Mouse (Mus musculus): ENCODE measurements around the gene Slc23a2. TPM values are rescaled to one million over a fixed set of nuclear protein-coding genes. Genes with fewer than 3 reads are reported as not detected.

The Slc23a2 gene
- polyA plus RNA-seq, 1 experiment from 2014 or later, result 8.7 TPM

- H3K4me1 ChIP-seq, result peaks cover 17% of the 10 kb centered on the region
- WGBS, result 13% methylated on average over 3 of the region's 3 CpGs
Observed at GRCm38 (mm10) chr2:132049921-132050320, 95.0 kb downstream of the Slc23a2 start.

GRCm38 (mm10) chr2:132049491-132049890 is 95.4 kb downstream of the Slc23a2 start:
- no peaks in the 10 kb centered on the region for H3K9me3 ChIP-seq
- WGBS, result 67% methylated on average over 3 of the region's 3 CpGs
- peaks cover 12% of the 10 kb centered on the region; the same call in 1 of the 2 replicates for H3K4me1 ChIP-seq
- H3K27ac ChIP-seq, result no peak overlapping the region
- DNase-seq (ENCODE audit: low spot score), result peak; percentile 56
- peaks cover 8% of the 10 kb centered on the region; the same call in 1 of the 2 replicates for H3K36me3 ChIP-seq
- H3K27me3 ChIP-seq (ENCODE audit: insufficient read depth, poor library complexity, severe bottlenecking), result no peaks in the 10 kb centered on the region
- H3K4me3 ChIP-seq, result no peak overlapping the region

More at GRCm38 (mm10) chr2:132049921-132050320, 95.0 kb downstream of the Slc23a2 start:
- peaks cover 9% of the 10 kb centered on the region; the same call in 1 of the 2 replicates for H3K36me3 ChIP-seq
- no peaks in the 10 kb centered on the region for H3K9me3 ChIP-seq
- H3K4me3 ChIP-seq, result no peak overlapping the region
- no peaks in the 10 kb centered on the region for H3K27me3 ChIP-seq (ENCODE audit: insufficient read depth, poor library complexity, severe bottlenecking)
- H3K27ac ChIP-seq, result no peak overlapping the region
- no peak for DNase-seq (ENCODE audit: low spot score)

- no peaks in the 10 kb centered on the region for H3K27me3 ChIP-seq (ENCODE audit: insufficient read depth, poor library complexity, severe bottlenecking)
- peaks cover 20% of the 10 kb centered on the region for H3K4me1 ChIP-seq
- no peak overlapping the region for H3K27ac ChIP-seq
- DNase-seq (ENCODE audit: low spot score), result peak; percentile 58
- H3K36me3 ChIP-seq, result 0 out of 2 replicates have a peak, but pooled peaks cover 4% of the 10 kb centered on the region
- WGBS, result 66% methylated on average over 11 of the region's 11 CpGs
- H3K4me3 ChIP-seq, result no peak overlapping the region
- no peaks in the 10 kb centered on the region for H3K9me3 ChIP-seq
Observed at GRCm38 (mm10) chr2:132048143-132048772, 96.7 kb downstream of the Slc23a2 start.

GRCm38 (mm10) chr2:132047364-132047763 is 97.5 kb downstream of the Slc23a2 start:
- H3K4me3 ChIP-seq, result no peak overlapping the region
- no peaks in the 10 kb centered on the region for H3K36me3 ChIP-seq
- H3K27ac ChIP-seq, result no peak overlapping the region
- H3K4me1 ChIP-seq, result peaks cover 22% of the 10 kb centered on the region
- H3K27me3 ChIP-seq (ENCODE audit: insufficient read depth, poor library complexity, severe bottlenecking), result no peaks in the 10 kb centered on the region
- no peaks in the 10 kb centered on the region for H3K9me3 ChIP-seq
- WGBS, result 65% methylated on average over 4 of the region's 4 CpGs
- no peak for DNase-seq (ENCODE audit: low spot score)

- no peaks in the 10 kb centered on the region for H3K9me3 ChIP-seq
Observed at GRCm38 (mm10) chr2:132046659-132047058, 98.2 kb downstream of the Slc23a2 start.

GRCm38 (mm10) chr2:132044320-132045274 is 100.3 kb downstream of the Slc23a2 start:
- H3K27me3 ChIP-seq (ENCODE audit: insufficient read depth, poor library complexity, severe bottlenecking), result no peaks in the 10 kb centered on the region
- no peak overlapping the region for H3K4me3 ChIP-seq
- 83% methylated on average over 15 of the region's 15 CpGs for WGBS
- DNase-seq (ENCODE audit: low spot score), result no peak
- H3K36me3 ChIP-seq, result no peaks in the 10 kb centered on the region
- no peaks in the 10 kb centered on the region for H3K9me3 ChIP-seq
- H3K4me1 ChIP-seq, result peaks cover 25% of the 10 kb centered on the region
- no peak overlapping the region for H3K27ac ChIP-seq

More at GRCm38 (mm10) chr2:132046659-132047058, 98.2 kb downstream of the Slc23a2 start:
- Histone ChIP-seq H3K36me3 (no peaks in the 10 kb centered on the region), H3K27ac (no peak overlapping the region), H3K4me1 (peaks cover 22% of the 10 kb centered on the region), H3K4me3 (no peak overlapping the region), H3K27me3 (ENCODE audit: insufficient read depth, poor library complexity, severe bottlenecking) (no peaks in the 10 kb centered on the region)
- no peak for DNase-seq (ENCODE audit: low spot score)
- 87% methylated on average over 4 of the region's 4 CpGs for WGBS

GRCm38 (mm10) chr2:132043101-132043621 is 101.7 kb downstream of the Slc23a2 start:
- Histone ChIP-seq H3K36me3 (no peaks in the 10 kb centered on the region), H3K27ac (peak overlapping the region; percentile 84), H3K9me3 (no peaks in the 10 kb centered on the region), H3K27me3 (ENCODE audit: insufficient read depth, poor library complexity, severe bottlenecking) (no peaks in the 10 kb centered on the region), H3K4me1 (peaks cover 22% of the 10 kb centered on the region), H3K4me3 (peak overlapping the region; percentile 41; the same call in 1 of the 2 replicates)
- WGBS, result 24% methylated on average over 13 of the region's 13 CpGs
- no peak for DNase-seq (ENCODE audit: low spot score)

GRCm38 (mm10) chr2:132039894-132040293 is 105.0 kb downstream of the Slc23a2 start:
- no peak for DNase-seq (ENCODE audit: low spot score)
- 39% methylated on average over 7 of the region's 7 CpGs for WGBS

GRCm38 (mm10) chr2:132036326-132036725 is 108.6 kb downstream of the Slc23a2 start:
- Histone ChIP-seq H3K36me3 (no peaks in the 10 kb centered on the region), H3K4me3 (no peak overlapping the region), H3K4me1 (peaks cover 17% of the 10 kb centered on the region), H3K27me3 (ENCODE audit: insufficient read depth, poor library complexity, severe bottlenecking) (peaks cover under 1% of the 10 kb centered on the region; the same call in 1 of the 2 replicates), H3K27ac (no peak overlapping the region), H3K9me3 (no peaks in the 10 kb centered on the region)
- DNase-seq (ENCODE audit: low spot score), result no peak
- whole genome bisulfite sequencing, result 77% methylated on average over 5 of the region's 5 CpGs

More at GRCm38 (mm10) chr2:132039894-132040293, 105.0 kb downstream of the Slc23a2 start:
- no peaks in the 10 kb centered on the region for H3K9me3 ChIP-seq
- H3K36me3 ChIP-seq, result no peaks in the 10 kb centered on the region
- H3K4me1 ChIP-seq, result peaks cover 25% of the 10 kb centered on the region
- no peak overlapping the region for H3K4me3 ChIP-seq
- no peak overlapping the region for H3K27ac ChIP-seq
- H3K27me3 ChIP-seq (ENCODE audit: insufficient read depth, poor library complexity, severe bottlenecking), result no peaks in the 10 kb centered on the region

GRCm38 (mm10) chr2:132035470-132035835 is 109.5 kb downstream of the Slc23a2 start:
- peaks cover 10% of the 10 kb centered on the region; the same call in 1 of the 2 replicates for H3K27me3 ChIP-seq (ENCODE audit: insufficient read depth, poor library complexity, severe bottlenecking)
- H3K36me3 ChIP-seq, result no peaks in the 10 kb centered on the region
- no peaks in the 10 kb centered on the region for H3K9me3 ChIP-seq
- WGBS, result 73% methylated on average over 11 of the region's 11 CpGs
- H3K27ac ChIP-seq, result peak overlapping the region; percentile 57; the same call in 1 of the 2 replicates
- DNase-seq (ENCODE audit: low spot score), result no peak
- H3K4me3 ChIP-seq, result no peak overlapping the region
- peaks cover 25% of the 10 kb centered on the region for H3K4me1 ChIP-seq

- peak overlapping the region; percentile 57; the same call in 1 of the 2 replicates for H3K27ac ChIP-seq
- DNase-seq (ENCODE audit: low spot score), result no peak
- WGBS, result 58% methylated on average over 4 of the region's 4 CpGs
- peaks cover 29% of the 10 kb centered on the region for H3K4me1 ChIP-seq
- H3K27me3 ChIP-seq (ENCODE audit: insufficient read depth, poor library complexity, severe bottlenecking), result peaks cover 11% of the 10 kb centered on the region; the same call in 1 of the 2 replicates
- H3K4me3 ChIP-seq, result no peak overlapping the region
- no peaks in the 10 kb centered on the region for H3K36me3 ChIP-seq
- H3K9me3 ChIP-seq, result no peaks in the 10 kb centered on the region
Observed at GRCm38 (mm10) chr2:132034590-132035469, 110.1 kb downstream of the Slc23a2 start.
